Mouse (Mus musculus) kidney, embryonic 16.5 days (tissue): ENCODE data around the gene Plb1. TPM values are rescaled to one million over a fixed set of nuclear protein-coding genes. Genes with fewer than 3 reads are reported as not detected.

Experiments used
- ATAC-seq: fragments of 200-750 bp; cut with Nextera tagmentation; 2 replicates; pipeline ENCODE4 v1.8.0; 2017; ENCODE audit warnings: moderate TSS enrichment; ENCODE audit not compliant: low FRiP score, low TSS enrichment
- H3K27ac ChIP-seq: fragments of 300-500 bp; sonication (generic); 2 replicates; pipeline ENCODE4 v1.5.1; 2014; ENCODE audit warnings: low read length
- H3K27me3 ChIP-seq: fragments of 300-500 bp; sonication (generic); 2 replicates; pipeline ENCODE4 v1.6.1; 2014; ENCODE audit warnings: low read length, control low read depth, mixed read lengths; ENCODE audit not compliant: insufficient read depth
- H3K36me3 ChIP-seq: fragments of 300-500 bp; sonication (generic); 2 replicates; pipeline ENCODE4 v1.6.1; 2014; ENCODE audit warnings: low read length, control low read depth, mixed read lengths; ENCODE audit not compliant: insufficient read depth
- H3K4me1 ChIP-seq: fragments of 300-500 bp; sonication (generic); 2 replicates; pipeline ENCODE4 v1.6.1; 2014; ENCODE audit warnings: low read length, control low read depth, mixed read lengths; ENCODE audit not compliant: insufficient read depth
- H3K4me2 ChIP-seq: fragments of 300-500 bp; sonication (generic); replicated peaks from 2 replicates; pipeline ENCODE4 v1.6.1; 2014; ENCODE audit warnings: low read depth, low read length
- H3K4me3 ChIP-seq: fragments of 300-500 bp; sonication (generic); 2 replicates; pipeline ENCODE4 v1.5.1; 2014; ENCODE audit warnings: mild to moderate bottlenecking, low read length
- H3K9ac ChIP-seq: fragments of 300-500 bp; sonication (generic); replicated peaks from 2 replicates; pipeline ENCODE4 v1.6.1; 2014; ENCODE audit warnings: low read length
- H3K9me3 ChIP-seq: fragments of 300-500 bp; sonication (generic); 2 replicates; pipeline ENCODE4 v1.6.1; 2016; ENCODE audit warnings: low read length, control low read depth
- WGBS: fragments of 180-500 bp; shearing (Covaris S2); extraction: QIAGEN DNeasy Blood & Tissue Kit; methylation state at CpG from one replicate; pipeline ENCODE4 v1.1.7; 2014; 5-methylcytosine and 5-hydroxymethylcytosine counted together
- polyA plus RNA-seq: library from polyadenylated mRNA; unstranded; fragments of >200 nt; fragmentation: Nextera tagmentation; extraction: Ambion mirVana; gene quantifications from 2 replicates; pipeline ENCODE4 v1.2.1, GENCODE M21; 2015

The Plb1 gene
- polyA plus RNA-seq, 1 experiment from 2014 or later = 0.06 TPM

DNA sequence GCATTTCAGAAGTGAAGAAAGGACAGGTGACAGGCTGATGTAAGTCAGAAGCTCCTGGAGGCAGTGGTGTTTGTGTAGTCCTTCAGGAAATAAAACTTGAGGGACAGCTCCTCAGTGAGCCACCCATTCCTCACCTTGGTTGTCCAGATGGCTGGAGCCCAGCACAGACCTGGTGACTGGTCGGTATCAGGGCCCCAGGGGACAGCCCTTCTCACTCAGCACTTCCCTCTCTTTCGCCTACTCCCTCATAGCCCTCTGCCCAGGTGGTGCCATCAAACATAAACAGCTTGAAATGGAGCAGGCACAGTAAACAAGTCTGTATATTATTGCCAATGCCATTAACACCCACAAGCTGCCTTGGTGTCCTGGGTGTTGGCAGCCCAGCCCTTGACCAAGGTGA, 8.2 kb downstream of the Plb1 start:
- H3K27me3 ChIP-seq = no peaks in the 10 kb centered on the region
- H3K4me1 ChIP-seq = no peaks in the 10 kb centered on the region
- no peak for ATAC-seq
- H3K4me2 ChIP-seq = no peak overlapping the region
- WGBS = 59% methylated on average over 2 of the region's 2 CpGs
- no peak overlapping the region for H3K27ac ChIP-seq
- H3K9ac ChIP-seq = no peak overlapping the region
- H3K36me3 ChIP-seq = no peaks in the 10 kb centered on the region
- H3K9me3 ChIP-seq = no peaks in the 10 kb centered on the region
- no peak overlapping the region for H3K4me3 ChIP-seq

DNA sequence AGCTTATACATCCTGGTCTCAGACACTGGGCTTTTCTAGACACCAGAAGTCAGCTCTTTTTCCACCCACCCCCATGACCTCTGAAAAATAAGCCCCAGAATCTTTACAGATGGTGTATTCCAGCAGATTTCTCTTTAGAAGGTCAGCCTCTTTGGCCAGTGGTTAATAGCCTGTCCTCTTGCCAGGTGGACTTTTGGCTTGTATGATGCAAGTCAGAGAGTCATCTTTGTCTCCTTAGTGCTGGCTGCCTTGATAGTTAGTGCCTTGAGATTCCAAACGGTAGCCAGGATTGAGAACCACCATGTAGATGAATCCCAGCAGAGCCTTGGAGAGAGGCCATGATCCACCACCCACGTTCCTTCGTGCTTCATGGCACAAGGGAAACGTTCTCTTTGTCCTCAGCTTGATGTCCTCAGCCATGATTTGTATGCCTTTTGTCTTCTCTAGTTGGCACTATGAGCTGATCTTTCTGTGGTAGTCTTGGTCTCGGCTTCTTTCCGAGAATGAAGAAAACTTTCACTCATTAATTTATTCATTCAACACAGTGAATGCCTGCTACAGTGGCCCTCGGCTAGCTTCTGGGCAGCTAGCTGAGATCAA, 10.9 kb downstream of the Plb1 start:
- Histone ChIP-seq H3K9ac (no peak overlapping the region), H3K9me3 (no peaks in the 10 kb centered on the region), H3K27me3 (no peaks in the 10 kb centered on the region), H3K27ac (no peak overlapping the region), H3K4me2 (no peak overlapping the region), H3K36me3 (no peaks in the 10 kb centered on the region), H3K4me1 (no peaks in the 10 kb centered on the region), H3K4me3 (no peak overlapping the region)
- 83% methylated on average over 7 of the region's 7 CpGs for WGBS
- ATAC-seq = no peak

GRCm38 (mm10) chr5:32245385-32245784, 12.9 kb downstream of the Plb1 start:
- no peak for ATAC-seq
- Histone ChIP-seq H3K9me3 (no peaks in the 10 kb centered on the region), H3K9ac (no peak overlapping the region), H3K4me3 (no peak overlapping the region), H3K27ac (no peak overlapping the region), H3K36me3 (no peaks in the 10 kb centered on the region), H3K4me2 (no peak overlapping the region), H3K4me1 (no peaks in the 10 kb centered on the region), H3K27me3 (no peaks in the 10 kb centered on the region)
- WGBS = 85% methylated on average over 3 of the region's 3 CpGs

GRCm38 (mm10) chr5:32260751-32261150, 28.2 kb downstream of the Plb1 start:
- H3K9me3 ChIP-seq = no peaks in the 10 kb centered on the region
- WGBS = 34% methylated on average over 5 of the region's 5 CpGs
- no peaks in the 10 kb centered on the region for H3K27me3 ChIP-seq
- H3K4me2 ChIP-seq = no peak overlapping the region
- no peak overlapping the region for H3K4me3 ChIP-seq
- no peaks in the 10 kb centered on the region for H3K4me1 ChIP-seq
- no peak overlapping the region for H3K9ac ChIP-seq
- no peak for ATAC-seq
- no peaks in the 10 kb centered on the region for H3K36me3 ChIP-seq
- no peak overlapping the region for H3K27ac ChIP-seq

- Histone ChIP-seq H3K27me3 (no peaks in the 10 kb centered on the region), H3K9ac (no peak overlapping the region), H3K36me3 (no peaks in the 10 kb centered on the region), H3K4me3 (no peak overlapping the region), H3K4me2 (no peak overlapping the region), H3K27ac (no peak overlapping the region), H3K9me3 (no peaks in the 10 kb centered on the region), H3K4me1 (no peaks in the 10 kb centered on the region)
- WGBS = 79% methylated on average over 3 of the region's 3 CpGs
- ATAC-seq = no peak
Observed at GRCm38 (mm10) chr5:32261251-32261650, 28.7 kb downstream of the Plb1 start.

GRCm38 (mm10) chr5:32262534-32262933, 30.0 kb downstream of the Plb1 start:
- ATAC-seq = no peak
- Histone ChIP-seq H3K4me3 (no peak overlapping the region), H3K9ac (no peak overlapping the region), H3K9me3 (0 out of 2 replicates have a peak, but pooled peaks cover 2% of the 10 kb centered on the region), H3K36me3 (no peaks in the 10 kb centered on the region), H3K4me1 (no peaks in the 10 kb centered on the region), H3K27ac (no peak overlapping the region), H3K27me3 (no peaks in the 10 kb centered on the region), H3K4me2 (no peak overlapping the region)
- 84% methylated on average over 4 of the region's 4 CpGs for WGBS

GRCm38 (mm10) chr5:32272502-32272901, 40.0 kb downstream of the Plb1 start:
- Histone ChIP-seq H3K4me1 (0 out of 2 replicates have a peak, but pooled peaks cover 4% of the 10 kb centered on the region), H3K27me3 (no peaks in the 10 kb centered on the region), H3K9ac (no peak overlapping the region), H3K9me3 (no peaks in the 10 kb centered on the region), H3K36me3 (no peaks in the 10 kb centered on the region), H3K27ac (no peak overlapping the region), H3K4me3 (no peak overlapping the region), H3K4me2 (no peak overlapping the region)
- no peak for ATAC-seq
- WGBS = 53% methylated on average over 7 of the region's 7 CpGs

- H3K4me2 ChIP-seq = no peak overlapping the region
- no peaks in the 10 kb centered on the region for H3K9me3 ChIP-seq
- no peaks in the 10 kb centered on the region for H3K4me1 ChIP-seq
- no peak for ATAC-seq
- H3K9ac ChIP-seq = no peak overlapping the region
- no peak overlapping the region for H3K27ac ChIP-seq
- 71% methylated on average over 5 of the region's 5 CpGs for WGBS
- no peak overlapping the region for H3K4me3 ChIP-seq
- H3K36me3 ChIP-seq = no peaks in the 10 kb centered on the region
- H3K27me3 ChIP-seq = no peaks in the 10 kb centered on the region
Observed at GRCm38 (mm10) chr5:32278000-32278694, 45.6 kb downstream of the Plb1 start.

- no peaks in the 10 kb centered on the region for H3K4me1 ChIP-seq
- no peaks in the 10 kb centered on the region for H3K27me3 ChIP-seq
- H3K27ac ChIP-seq = no peak overlapping the region
- H3K36me3 ChIP-seq = no peaks in the 10 kb centered on the region
- no peak overlapping the region for H3K9ac ChIP-seq
- no peaks in the 10 kb centered on the region for H3K9me3 ChIP-seq
- WGBS = 41% methylated on average over 3 of the region's 3 CpGs
- ATAC-seq = no peak
- H3K4me3 ChIP-seq = no peak overlapping the region
- H3K4me2 ChIP-seq = no peak overlapping the region
Observed at GRCm38 (mm10) chr5:32280066-32280465, 47.6 kb downstream of the Plb1 start.

GRCm38 (mm10) chr5:32282345-32282744, 49.8 kb downstream of the Plb1 start:
- 59% methylated on average over 4 of the region's 4 CpGs for WGBS

More at GRCm38 (mm10) chr5:32282345-32282744, 49.8 kb downstream of the Plb1 start:
- Histone ChIP-seq H3K27me3 (no peaks in the 10 kb centered on the region), H3K9ac (no peak overlapping the region), H3K36me3 (no peaks in the 10 kb centered on the region), H3K4me1 (no peaks in the 10 kb centered on the region), H3K4me2 (no peak overlapping the region), H3K9me3 (no peaks in the 10 kb centered on the region), H3K4me3 (no peak overlapping the region), H3K27ac (no peak overlapping the region)
- no peak for ATAC-seq
